Mouse (Mus musculus): Measurements from ENCODE around the gene Eefsec. TPM values are rescaled to one million over a fixed set of nuclear protein-coding genes. Genes with fewer than 3 reads are reported as not detected.
A peak's percentile ranks its signal among the peaks of the same experiment; 100 is the strongest.

Gene Eefsec
- polyA plus RNA-seq, 1 experiment from 2014 or later = 29.1 TPM

DNA sequence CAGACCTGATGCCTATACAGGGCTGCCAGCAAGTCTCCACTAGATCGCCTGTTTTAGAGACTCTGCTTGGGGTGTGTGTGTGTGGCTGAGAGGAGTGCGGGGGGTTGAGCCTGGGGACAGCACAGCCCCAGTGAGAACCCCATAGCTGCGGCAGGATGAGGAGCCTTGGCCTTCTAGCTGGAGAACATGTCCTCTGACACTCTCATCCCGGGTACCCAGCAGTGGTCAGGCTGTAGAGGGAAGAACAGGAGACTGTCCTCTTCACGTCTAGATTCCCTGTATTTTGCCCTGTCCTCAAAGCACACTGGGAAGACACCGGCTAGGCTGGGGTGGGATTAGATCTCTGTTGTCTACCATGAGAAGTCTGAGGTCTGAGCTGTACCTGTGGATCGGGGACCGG is 210.9 kb downstream of the Eefsec start:
- H3K27ac ChIP-seq = peak overlapping the region; percentile 74; the same call in 1 of the 2 replicates
- no peaks in the 10 kb centered on the region for H3K36me3 ChIP-seq
- no peak for DNase-seq (ENCODE audit: low spot score)
- H3K4me1 ChIP-seq = peaks cover 27% of the 10 kb centered on the region
- no peaks in the 10 kb centered on the region for H3K9me3 ChIP-seq
- H3K27me3 ChIP-seq (ENCODE audit: insufficient read depth, poor library complexity, severe bottlenecking) = peaks cover 100% of the 10 kb centered on the region
- 29% methylated on average over 8 of the region's 8 CpGs for WGBS
- 0 out of 2 replicates have a peak overlapping the region, but pooled peaks have one; percentile 45 for H3K4me3 ChIP-seq

DNA sequence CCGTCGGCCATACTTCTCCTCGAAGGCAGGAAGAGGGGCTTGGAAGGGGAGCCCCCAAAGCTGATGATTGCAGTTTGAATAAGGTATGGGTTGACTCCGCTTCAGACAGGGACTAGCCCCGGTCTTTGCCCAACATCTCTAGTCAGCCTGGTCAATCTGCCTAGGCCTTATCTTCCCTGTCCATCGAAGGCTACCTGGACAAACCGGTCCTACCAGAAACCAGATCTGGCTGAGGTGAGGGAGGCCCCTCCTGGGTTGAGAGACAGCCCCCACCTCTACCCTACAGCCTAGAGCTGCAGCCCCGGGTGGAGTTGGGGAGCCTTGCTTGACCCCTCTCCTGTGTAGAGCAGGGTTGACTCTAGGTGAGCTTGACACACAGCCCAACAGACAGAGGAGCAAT is 212.3 kb downstream of the Eefsec start:
- Histone ChIP-seq H3K4me1 (peaks cover 27% of the 10 kb centered on the region), H3K27me3 (ENCODE audit: insufficient read depth, poor library complexity, severe bottlenecking) (peaks cover 99% of the 10 kb centered on the region), H3K36me3 (no peaks in the 10 kb centered on the region), H3K4me3 (no peak overlapping the region), H3K9me3 (no peaks in the 10 kb centered on the region), H3K27ac (no peak overlapping the region)
- WGBS = 69% methylated on average over 8 of the region's 8 CpGs
- DNase-seq (ENCODE audit: low spot score) = no peak

DNA sequence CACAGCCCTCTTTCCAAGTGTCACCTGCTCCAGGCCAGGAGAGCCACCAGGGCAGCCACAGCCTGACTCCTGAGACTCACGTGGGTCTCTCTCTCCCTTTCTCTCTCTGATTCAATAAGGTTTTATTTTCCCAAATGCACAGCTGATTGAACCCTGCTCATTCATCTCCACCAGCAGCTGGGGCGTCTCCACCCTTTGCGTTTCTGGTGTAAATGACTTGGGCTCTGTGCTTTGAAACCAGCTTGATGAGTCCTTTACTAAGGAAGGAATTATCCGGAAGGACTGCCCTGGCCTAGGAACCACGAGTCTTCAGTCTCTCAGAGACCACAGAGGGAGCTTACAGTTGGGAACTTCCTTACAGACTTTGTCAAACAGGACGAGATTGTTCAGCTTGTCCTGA is 214.1 kb downstream of the Eefsec start:
- DNase-seq (ENCODE audit: low spot score) = no peak
- H3K4me3 ChIP-seq = no peak overlapping the region
- 69% methylated on average over 6 of the region's 6 CpGs for WGBS
- no peak overlapping the region for H3K27ac ChIP-seq
- H3K36me3 ChIP-seq = no peaks in the 10 kb centered on the region
- H3K27me3 ChIP-seq (ENCODE audit: insufficient read depth, poor library complexity, severe bottlenecking) = peaks cover 97% of the 10 kb centered on the region
- peaks cover 25% of the 10 kb centered on the region for H3K4me1 ChIP-seq
- H3K9me3 ChIP-seq = no peaks in the 10 kb centered on the region

DNA sequence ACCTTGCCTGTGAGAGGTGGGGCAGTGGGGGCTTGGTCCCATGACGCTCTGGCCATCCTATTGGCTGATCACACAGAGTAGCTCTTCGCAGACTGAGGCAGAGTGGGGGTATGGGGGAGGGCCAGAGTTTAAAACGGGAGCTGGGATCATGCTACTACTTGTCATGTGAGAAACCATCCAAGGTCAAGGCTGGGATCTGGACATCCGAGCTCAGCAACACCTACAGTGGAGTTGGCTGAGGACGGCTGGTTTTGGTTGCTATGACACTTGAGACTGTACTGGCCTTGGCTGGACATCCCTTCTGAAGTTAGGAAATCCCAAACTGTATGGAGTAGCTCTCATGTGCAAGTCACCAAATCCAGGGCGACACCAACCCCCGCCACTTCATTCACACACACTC is 214.5 kb downstream of the Eefsec start:
- no peaks in the 10 kb centered on the region for H3K9me3 ChIP-seq
- H3K27me3 ChIP-seq (ENCODE audit: insufficient read depth, poor library complexity, severe bottlenecking) = peaks cover 97% of the 10 kb centered on the region
- peaks cover 22% of the 10 kb centered on the region for H3K4me1 ChIP-seq
- H3K27ac ChIP-seq = no peak overlapping the region
- WGBS = 62% methylated on average over 7 of the region's 7 CpGs
- no peak overlapping the region for H3K4me3 ChIP-seq
- DNase-seq (ENCODE audit: low spot score) = no peak
- no peaks in the 10 kb centered on the region for H3K36me3 ChIP-seq

DNA sequence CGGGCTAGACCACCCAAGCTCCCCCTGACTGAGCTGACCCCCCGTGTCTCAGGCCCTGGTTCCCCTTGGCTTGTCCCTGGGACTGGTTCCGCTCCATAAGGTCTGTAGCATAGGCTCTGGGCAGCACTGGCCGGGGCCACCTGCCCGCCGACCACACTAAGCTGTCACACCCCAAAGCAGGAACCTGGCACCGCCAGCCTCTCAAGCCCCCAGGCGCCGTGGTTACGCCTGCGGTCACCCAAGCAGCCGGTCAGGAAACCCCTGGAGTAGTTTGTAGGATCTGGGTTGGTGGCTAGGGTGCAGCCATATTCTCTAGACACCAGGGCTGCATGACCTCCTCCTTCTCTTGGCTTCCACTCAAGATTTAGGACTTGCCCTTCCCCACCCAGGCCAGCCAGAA is 217.1 kb downstream of the Eefsec start:
- peaks cover 14% of the 10 kb centered on the region for H3K4me1 ChIP-seq
- WGBS = 79% methylated on average over 12 of the region's 12 CpGs
- no peak overlapping the region for H3K4me3 ChIP-seq
- H3K9me3 ChIP-seq = no peaks in the 10 kb centered on the region
- H3K27me3 ChIP-seq (ENCODE audit: insufficient read depth, poor library complexity, severe bottlenecking) = peaks cover 96% of the 10 kb centered on the region
- H3K27ac ChIP-seq = no peak overlapping the region
- no peak for DNase-seq (ENCODE audit: low spot score)
- no peaks in the 10 kb centered on the region for H3K36me3 ChIP-seq

- H3K27ac ChIP-seq = no peak overlapping the region
- no peaks in the 10 kb centered on the region for H3K36me3 ChIP-seq
- H3K27me3 ChIP-seq (ENCODE audit: insufficient read depth, poor library complexity, severe bottlenecking) = peaks cover 94% of the 10 kb centered on the region
- DNase-seq (ENCODE audit: low spot score) = no peak
- H3K4me3 ChIP-seq = no peak overlapping the region
- H3K9me3 ChIP-seq = no peaks in the 10 kb centered on the region
- H3K4me1 ChIP-seq = peaks cover 10% of the 10 kb centered on the region
- 66% methylated on average over 7 of the region's 7 CpGs for WGBS
Measured at GRCm38 (mm10) chr6:88227537-88227936, 218.8 kb downstream of the Eefsec start.

GRCm38 (mm10) chr6:88226570-88226994 is 219.8 kb downstream of the Eefsec start:
- Histone ChIP-seq H3K36me3 (no peaks in the 10 kb centered on the region), H3K9me3 (no peaks in the 10 kb centered on the region), H3K27me3 (ENCODE audit: insufficient read depth, poor library complexity, severe bottlenecking) (peaks cover 92% of the 10 kb centered on the region), H3K4me1 (peaks cover 7% of the 10 kb centered on the region), H3K4me3 (no peak overlapping the region), H3K27ac (no peak overlapping the region)
- 12% methylated on average over 5 of the region's 5 CpGs for WGBS
- DNase-seq (ENCODE audit: low spot score) = no peak

DNA sequence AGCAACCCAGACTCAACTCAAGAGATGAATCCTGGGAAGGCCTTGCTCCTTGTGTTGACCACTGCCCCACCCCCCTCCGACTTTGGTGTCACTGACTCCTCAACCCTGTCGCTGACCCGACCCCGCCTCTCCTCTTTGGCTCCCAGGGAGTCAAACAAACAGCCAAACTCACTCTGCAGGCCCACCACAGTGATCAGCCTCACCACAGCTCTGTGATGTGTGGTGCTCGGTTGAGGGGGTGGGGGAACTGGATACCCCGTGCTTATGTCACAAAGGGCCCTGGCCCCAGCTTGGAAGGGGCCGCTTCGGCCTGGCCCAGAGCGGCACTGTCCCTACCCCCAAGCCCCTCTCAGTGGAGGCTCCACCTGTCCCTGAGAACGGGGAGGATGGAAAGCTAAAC is 224.4 kb downstream of the Eefsec start, which contains the start of gene Dnajb8:
Dnajb8 (plus strand) TSS at position 301 of the 400 bp plus-strand sequence.
- Histone ChIP-seq H3K27ac (no peak within 1 kb of the TSS), H3K4me3 (no peak within 1 kb of the TSS), H3K27me3 (ENCODE audit: insufficient read depth, poor library complexity, severe bottlenecking) (peaks cover 70% of the 10 kb centered on the region), H3K9me3 (no peaks in the 10 kb centered on the region), H3K4me1 (peaks cover 7% of the 10 kb centered on the region; the same call in 1 of the 2 replicates), H3K36me3 (no peaks in the 10 kb centered on the region)
- WGBS = 42% methylated on average over 10 of the region's 10 CpGs
- DNase-seq (ENCODE audit: low spot score) = no peak

DNA sequence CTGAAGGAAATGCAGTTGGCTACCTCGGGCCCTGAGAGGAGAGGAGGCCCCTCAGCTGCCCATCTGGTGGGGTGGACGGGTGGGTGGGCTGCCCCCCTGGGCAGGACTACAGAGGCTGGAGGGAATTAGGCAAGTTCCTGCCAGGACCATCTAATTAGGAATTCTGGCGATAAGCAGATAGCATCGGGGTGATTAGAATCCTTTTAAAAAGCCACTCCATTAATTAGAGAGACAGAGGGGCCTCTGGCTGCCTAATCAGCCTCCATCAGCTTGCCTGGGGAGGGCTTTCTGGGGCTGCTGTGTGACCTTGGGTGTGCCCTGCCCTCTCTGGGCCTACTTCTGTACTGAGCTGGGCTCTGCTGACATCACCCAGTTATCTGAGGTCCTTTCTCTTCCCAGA is 227.2 kb downstream of the Eefsec start:
- H3K27me3 ChIP-seq (ENCODE audit: insufficient read depth, poor library complexity, severe bottlenecking) = peaks cover 46% of the 10 kb centered on the region
- 12% methylated on average over 4 of the region's 4 CpGs for WGBS
- no peak overlapping the region for H3K4me3 ChIP-seq
- H3K4me1 ChIP-seq = no peaks in the 10 kb centered on the region
- no peaks in the 10 kb centered on the region for H3K9me3 ChIP-seq
- no peak for DNase-seq (ENCODE audit: low spot score)
- no peak overlapping the region for H3K27ac ChIP-seq
- H3K36me3 ChIP-seq = no peaks in the 10 kb centered on the region

GRCm38 (mm10) chr6:88216199-88216598 is 230.1 kb downstream of the Eefsec start:
- no peaks in the 10 kb centered on the region for H3K4me1 ChIP-seq
- no peaks in the 10 kb centered on the region for H3K36me3 ChIP-seq
- no peaks in the 10 kb centered on the region for H3K9me3 ChIP-seq
- H3K4me3 ChIP-seq = no peak overlapping the region
- DNase-seq (ENCODE audit: low spot score) = no peak
- 67% methylated on average over 4 of the region's 4 CpGs for WGBS
- peaks cover 21% of the 10 kb centered on the region for H3K27me3 ChIP-seq (ENCODE audit: insufficient read depth, poor library complexity, severe bottlenecking)
- H3K27ac ChIP-seq = no peak overlapping the region

DNA sequence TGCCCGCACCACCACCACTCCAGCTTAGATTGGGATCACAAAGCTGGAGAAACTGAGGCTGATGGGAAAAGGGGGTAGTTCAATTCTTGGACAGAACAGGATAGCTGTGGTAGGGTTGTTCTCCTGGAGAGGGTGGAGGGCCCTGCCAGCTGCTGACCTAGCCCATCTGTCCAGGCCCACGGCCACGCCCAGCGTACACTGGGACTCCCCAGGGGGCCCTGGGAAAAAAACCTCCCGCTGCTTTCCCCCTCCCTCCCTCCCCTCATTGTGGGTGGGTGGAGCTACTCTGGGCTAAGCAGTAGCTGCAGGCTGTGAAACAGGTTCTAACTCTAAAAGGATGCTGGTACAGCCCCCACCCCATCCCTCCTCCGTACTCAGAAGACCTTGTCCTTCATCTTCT is 230.5 kb downstream of the Eefsec start:
- 53% methylated on average over 6 of the region's 6 CpGs for WGBS
- H3K4me3 ChIP-seq = no peak overlapping the region

GRCm38 (mm10) chr6:88210182-88210581 is 236.2 kb downstream of the Eefsec start:
- Histone ChIP-seq H3K36me3 (peaks cover 3% of the 10 kb centered on the region; the same call in 1 of the 2 replicates), H3K4me3 (no peak overlapping the region), H3K27ac (no peak overlapping the region), H3K4me1 (peaks cover 12% of the 10 kb centered on the region), H3K9me3 (no peaks in the 10 kb centered on the region), H3K27me3 (ENCODE audit: insufficient read depth, poor library complexity, severe bottlenecking) (peaks cover 51% of the 10 kb centered on the region)
- WGBS = 65% methylated on average over 3 of the region's 3 CpGs
- no peak for DNase-seq (ENCODE audit: low spot score)

More for the DNA sequence above, 230.5 kb downstream of the Eefsec start:
- no peaks in the 10 kb centered on the region for H3K36me3 ChIP-seq
- no peaks in the 10 kb centered on the region for H3K9me3 ChIP-seq
- DNase-seq (ENCODE audit: low spot score) = no peak
- no peak overlapping the region for H3K27ac ChIP-seq
- no peaks in the 10 kb centered on the region for H3K4me1 ChIP-seq
- peaks cover 17% of the 10 kb centered on the region for H3K27me3 ChIP-seq (ENCODE audit: insufficient read depth, poor library complexity, severe bottlenecking)

DNA sequence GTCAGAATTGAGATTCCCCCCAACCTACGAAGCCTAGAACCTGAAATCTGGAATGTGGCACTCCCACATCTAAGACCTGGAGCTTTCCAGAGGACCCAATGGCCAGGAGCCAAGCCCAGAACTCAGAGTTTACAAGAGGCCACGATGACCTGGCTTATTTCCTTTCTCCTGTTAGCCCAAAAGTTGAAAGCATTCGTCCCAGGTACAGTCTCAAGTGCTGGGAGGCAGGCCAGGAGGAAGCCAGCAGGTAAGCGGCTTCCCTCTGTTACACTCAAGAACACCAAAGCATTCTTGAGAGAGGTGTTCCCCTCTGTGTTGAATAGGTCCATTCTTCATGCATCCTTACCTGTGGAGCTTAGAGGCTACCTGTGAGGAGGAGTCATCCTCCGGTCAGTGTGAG is 236.9 kb downstream of the Eefsec start:
- DNase-seq (ENCODE audit: low spot score) = no peak
- Histone ChIP-seq H3K4me1 (peaks cover 19% of the 10 kb centered on the region), H3K27ac (no peak overlapping the region), H3K9me3 (no peaks in the 10 kb centered on the region), H3K27me3 (ENCODE audit: insufficient read depth, poor library complexity, severe bottlenecking) (peaks cover 55% of the 10 kb centered on the region), H3K4me3 (no peak overlapping the region), H3K36me3 (peaks cover 7% of the 10 kb centered on the region; the same call in 1 of the 2 replicates)
- WGBS = 78% methylated on average over 5 of the region's 5 CpGs

- H3K9me3 ChIP-seq = no peaks in the 10 kb centered on the region
- 86% methylated on average over 3 of the region's 3 CpGs for WGBS
- peaks cover 9% of the 10 kb centered on the region; the same call in 1 of the 2 replicates for H3K36me3 ChIP-seq
- no peak for DNase-seq (ENCODE audit: low spot score)
- H3K4me3 ChIP-seq = no peak overlapping the region
- H3K27me3 ChIP-seq (ENCODE audit: insufficient read depth, poor library complexity, severe bottlenecking) = peaks cover 66% of the 10 kb centered on the region
- peaks cover 31% of the 10 kb centered on the region for H3K4me1 ChIP-seq
- H3K27ac ChIP-seq = no peak overlapping the region
Measured at GRCm38 (mm10) chr6:88208321-88208720, 238.0 kb downstream of the Eefsec start.
